Mouse (Mus musculus) liver, embryonic 14.5 days (tissue): ENCODE results near the gene Akt2.

Source experiments
- CTCF ChIP-seq: IDR thresholded peaks from 2 replicates; pipeline ENCODE4 v1.5.1; 2016; ENCODE audit warnings: antibody characterized with exemption, low read depth, control low read depth
- EP300 ChIP-seq: IDR thresholded peaks from 2 replicates; pipeline ENCODE4 v1.6.1; 2016; ENCODE audit warnings: antibody characterized with exemption, low read depth

DNA sequence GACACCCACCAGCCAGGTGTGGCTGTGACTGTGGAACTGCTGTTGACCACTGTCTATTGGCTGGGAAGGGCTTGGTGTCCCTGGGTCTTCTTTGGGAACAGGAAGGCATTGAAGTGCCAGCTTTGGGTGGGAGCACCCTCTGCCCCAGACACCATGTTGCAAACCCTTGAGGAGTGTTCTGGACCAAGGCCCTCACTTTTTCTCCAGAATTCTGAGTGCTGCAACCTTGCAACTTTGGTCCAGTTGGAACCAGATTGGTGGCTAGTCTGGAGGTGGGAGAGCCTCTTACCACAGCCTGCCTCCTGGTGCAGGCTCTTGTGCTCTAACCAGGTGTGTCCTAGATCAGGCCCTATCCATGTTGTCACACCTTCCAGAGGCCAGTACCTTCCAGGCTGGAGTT, 33.6 kb downstream of the Akt2 start:
- TF ChIP-seq CTCF = no peak
- no peak for TF ChIP-seq EP300
